Mouse (Mus musculus) heart, embryonic 16.5 days (tissue): ENCODE data around the gene Cnot2. TPM values are rescaled to one million over a fixed set of nuclear protein-coding genes. Genes with fewer than 3 reads are reported as not detected.
"Not testable (repeated sequence)": the region's sequence is repeated elsewhere in the genome, so short reads cannot be mapped to it uniquely, and the experiment has no call there.

Source experiments
- ATAC-seq: fragments of 200-750 bp; cut with Nextera tagmentation; replicated peaks from 2 replicates; pipeline ENCODE4 v1.8.0; 2017; ENCODE audit warnings: moderate number of reproducible peaks; ENCODE audit not compliant: insufficient read depth, low FRiP score; ENCODE audit errors: extremely low read depth
- H3K27ac ChIP-seq: fragments of 300-500 bp; sonication (generic); 2 replicates; pipeline ENCODE4 v1.5.1; 2014; ENCODE audit warnings: mild to moderate bottlenecking, low read length, control low read depth, moderate library complexity
- H3K27me3 ChIP-seq: fragments of 300-500 bp; sonication (generic); 2 replicates; pipeline ENCODE4 v1.6.1; 2014; ENCODE audit warnings: low read length, mixed read lengths; ENCODE audit not compliant: control insufficient read depth, insufficient read depth
- H3K36me3 ChIP-seq: fragments of 300-500 bp; sonication (generic); 2 replicates; pipeline ENCODE4 v1.6.1; 2014; ENCODE audit not compliant: control insufficient read depth, insufficient read depth
- H3K4me1 ChIP-seq: fragments of 300-500 bp; sonication (generic); 2 replicates; pipeline ENCODE4 v1.6.1; 2014; ENCODE audit warnings: low read length, mixed read lengths; ENCODE audit not compliant: control insufficient read depth, insufficient read depth
- H3K4me2 ChIP-seq: fragments of 300-500 bp; sonication (generic); 2 replicates; pipeline ENCODE4 v1.6.1; 2014; ENCODE audit warnings: low read depth, mild to moderate bottlenecking, control low read depth, low read length
- H3K4me3 ChIP-seq: fragments of 300-500 bp; sonication (generic); 2 replicates; pipeline ENCODE4 v1.5.1; 2014; ENCODE audit warnings: mild to moderate bottlenecking, control low read depth, low read length
- H3K9ac ChIP-seq: fragments of 300-500 bp; sonication (generic); 2 replicates; pipeline ENCODE4 v1.6.1; 2014; ENCODE audit warnings: low read length, control low read depth
- H3K9me3 ChIP-seq: fragments of 300-500 bp; sonication (generic); replicated peaks from 2 replicates; pipeline ENCODE4 v1.6.1; 2016; ENCODE audit warnings: low read length; ENCODE audit not compliant: control insufficient read depth
- WGBS: fragments of 180-500 bp; shearing (Covaris S2); extraction: QIAGEN DNeasy Blood & Tissue Kit; methylation state at CpG from one replicate; pipeline ENCODE4 v1.1.7; 2014; 5-methylcytosine and 5-hydroxymethylcytosine counted together
- polyA plus RNA-seq: library from polyadenylated mRNA; unstranded; fragments of >200 nt; fragmentation: Nextera tagmentation; extraction: Ambion mirVana; gene quantifications from 2 replicates; pipeline ENCODE4 v1.2.1, GENCODE M21; 2015

Gene Cnot2
- 66.8 and 73.6 TPM in 2 replicates for polyA plus RNA-seq

GRCm38 (mm10) chr10:116581369-116581718 is at the start of gene Cnot2:
Cnot2 (minus strand) TSS chr10:116581511.
- Histone ChIP-seq H3K36me3 (peaks cover 14% of the 10 kb centered on the region), H3K9ac (peak within 1 kb of the TSS; percentile 94), H3K27me3 (no peaks in the 10 kb centered on the region), H3K9me3 (no peaks in the 10 kb centered on the region), H3K4me1 (peaks cover 6% of the 10 kb centered on the region; the same call in 1 of the 2 replicates), H3K4me2 (peak within 1 kb of the TSS; percentile 81), H3K27ac (peak within 1 kb of the TSS; percentile 96), H3K4me3 (peak within 1 kb of the TSS; percentile 88)
- 0% methylated on average over 47 of the region's 47 CpGs for WGBS
- ATAC-seq: peak; percentile 86

GRCm38 (mm10) chr10:116628926-116629325 is 47.6 kb upstream of the Cnot2 start:
- 0 out of 2 replicates have a peak, but pooled peaks cover 3% of the 10 kb centered on the region for H3K9me3 ChIP-seq
- H3K9ac ChIP-seq: no peak overlapping the region
- no peaks in the 10 kb centered on the region for H3K36me3 ChIP-seq
- no peaks in the 10 kb centered on the region for H3K4me1 ChIP-seq
- no peak for ATAC-seq
- H3K27me3 ChIP-seq: no peaks in the 10 kb centered on the region
- no peak overlapping the region for H3K27ac ChIP-seq
- H3K4me2 ChIP-seq: no peak overlapping the region
- no peak overlapping the region for H3K4me3 ChIP-seq
- WGBS: 75% methylated on average over 5 of the region's 5 CpGs

- H3K27ac ChIP-seq: no peak overlapping the region
- H3K4me3 ChIP-seq: no peak overlapping the region
- ATAC-seq: no peak
- 93% methylated on average over 1 of the region's 1 CpGs for WGBS
- H3K9me3 ChIP-seq: peaks cover 15% of the 10 kb centered on the region
- H3K4me2 ChIP-seq: no peak overlapping the region
- no peaks in the 10 kb centered on the region for H3K36me3 ChIP-seq
- H3K9ac ChIP-seq: no peak overlapping the region
- no peaks in the 10 kb centered on the region for H3K4me1 ChIP-seq
- H3K27me3 ChIP-seq: no peaks in the 10 kb centered on the region
These were observed 44.7 kb upstream of the Cnot2 start for GRCm38 (mm10) chr10:116626009-116626408.

DNA sequence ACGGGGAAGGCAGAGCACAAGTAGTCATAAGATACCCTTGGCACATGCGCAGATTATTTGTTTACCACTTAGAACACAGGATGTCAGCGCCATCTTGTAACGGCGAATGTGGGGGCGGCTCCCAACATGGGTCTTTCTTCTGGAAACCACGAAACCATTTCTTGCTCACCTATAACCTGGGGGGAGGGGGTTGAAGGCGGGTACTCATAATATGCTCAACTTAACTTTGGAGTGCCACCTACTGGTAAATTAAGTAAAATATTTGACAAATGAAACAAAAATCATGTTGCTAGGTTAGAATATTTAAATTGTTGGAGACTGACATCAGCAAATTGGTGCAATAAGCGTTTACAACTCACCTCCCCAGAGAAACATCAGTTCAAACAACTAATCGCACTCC is 31.9 kb upstream of the Cnot2 start:
- not testable (repeated sequence) for H3K9ac ChIP-seq, H3K4me1 ChIP-seq, H3K4me2 ChIP-seq, H3K36me3 ChIP-seq, H3K4me3 ChIP-seq, H3K27ac ChIP-seq, ATAC-seq, H3K27me3 ChIP-seq, H3K9me3 ChIP-seq
- 92% methylated on average over 9 of the region's 10 CpGs for WGBS

- Histone ChIP-seq H3K4me3 (no peak overlapping the region), H3K4me1 (no peaks in the 10 kb centered on the region), H3K27ac (no peak overlapping the region), H3K27me3 (no peaks in the 10 kb centered on the region), H3K4me2 (no peak overlapping the region), H3K36me3 (no peaks in the 10 kb centered on the region), H3K9me3 (no peaks in the 10 kb centered on the region), H3K9ac (no peak overlapping the region)
- ATAC-seq: no peak
- WGBS: 96% methylated on average over 4 of the region's 4 CpGs
These were observed 23.5 kb upstream of the Cnot2 start for GRCm38 (mm10) chr10:116604905-116605162.

DNA sequence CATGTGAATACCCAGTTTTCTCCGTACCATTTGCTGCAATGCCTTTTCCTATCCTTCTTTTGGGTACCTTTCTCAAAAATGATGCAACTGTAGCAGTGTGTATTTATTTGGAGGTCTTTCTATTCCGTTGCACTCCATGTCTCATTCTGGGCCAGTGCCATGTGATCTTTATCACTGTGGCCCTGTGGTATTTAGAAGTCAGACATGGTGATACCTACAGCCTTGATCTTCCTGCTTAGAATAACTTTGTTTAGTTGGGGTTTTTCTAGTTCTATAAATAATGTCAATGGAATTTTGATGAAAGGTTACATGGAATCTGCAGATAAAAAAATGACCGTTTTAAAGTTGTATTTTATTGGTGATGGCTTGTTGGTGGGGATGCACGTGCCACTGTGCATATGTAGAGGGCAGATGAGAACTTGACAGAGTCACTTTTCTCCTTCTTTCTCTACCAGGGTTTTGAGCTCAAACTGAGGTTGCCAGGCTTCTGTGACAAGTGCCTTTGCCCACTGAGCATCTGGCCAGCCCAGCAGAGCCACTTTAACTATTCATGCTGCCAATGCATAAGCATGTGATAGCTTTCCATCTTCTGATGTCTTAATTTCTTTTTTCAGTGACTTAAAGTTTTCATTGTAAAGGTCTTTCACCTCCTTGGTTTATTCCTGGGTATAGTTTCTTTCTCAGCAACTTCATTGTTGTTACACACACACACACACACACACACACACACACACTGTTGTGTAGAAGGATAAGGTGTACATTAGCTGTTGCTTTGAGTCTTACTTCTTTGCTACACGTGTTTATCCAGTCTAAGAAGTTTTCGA is 23.0 kb upstream of the Cnot2 start:
- no peak for ATAC-seq

DNA sequence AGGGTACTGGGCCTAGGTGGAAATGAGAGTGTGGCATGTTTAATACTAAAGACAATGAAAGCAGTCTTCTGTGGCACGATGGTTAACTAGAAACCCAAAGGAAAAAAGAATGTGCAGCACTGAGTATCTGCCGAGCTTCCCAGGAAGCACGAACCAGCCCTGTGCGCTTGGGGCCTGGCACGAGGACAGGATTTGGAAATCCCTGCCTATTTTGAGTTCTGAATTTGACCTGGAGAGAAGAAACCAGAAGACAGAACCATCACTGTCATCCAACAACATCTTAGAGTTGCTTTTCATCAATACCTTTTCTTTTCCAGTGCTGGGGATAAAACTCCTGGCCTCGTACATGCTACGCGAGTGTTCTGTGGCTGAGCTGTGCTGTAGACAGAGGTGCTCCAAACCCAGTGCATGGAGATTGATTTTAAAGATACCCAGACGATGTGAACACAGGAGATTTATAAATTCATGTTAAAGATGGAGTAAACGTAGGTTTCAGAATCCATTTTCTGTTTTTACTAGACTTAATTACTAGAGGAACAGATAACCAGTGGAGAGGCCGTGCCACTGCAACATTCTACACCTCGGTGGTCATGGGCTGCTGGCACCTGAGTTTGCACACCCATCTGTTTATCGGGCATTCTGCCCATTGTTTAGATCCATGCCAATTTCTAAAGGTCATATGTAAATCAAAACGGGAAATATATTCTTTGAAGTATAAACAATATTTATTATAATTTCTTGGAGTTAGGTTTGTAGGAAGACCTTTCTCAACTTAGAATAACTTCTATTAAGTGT is 17.9 kb upstream of the Cnot2 start:
- Histone ChIP-seq H3K9me3 (0 out of 2 replicates have a peak, but pooled peaks cover 3% of the 10 kb centered on the region), H3K36me3 (no peaks in the 10 kb centered on the region), H3K9ac (no peak overlapping the region), H3K4me3 (no peak overlapping the region), H3K4me1 (no peaks in the 10 kb centered on the region), H3K27me3 (no peaks in the 10 kb centered on the region), H3K27ac (no peak overlapping the region), H3K4me2 (no peak overlapping the region)
- no peak for ATAC-seq
- 85% methylated on average over 14 of the region's 14 CpGs for WGBS

More for the DNA sequence above, 23.0 kb upstream of the Cnot2 start:
- Histone ChIP-seq H3K9ac (no peak overlapping the region), H3K4me1 (no peaks in the 10 kb centered on the region), H3K9me3 (no peaks in the 10 kb centered on the region), H3K27me3 (no peaks in the 10 kb centered on the region), H3K4me2 (no peak overlapping the region), H3K27ac (no peak overlapping the region), H3K36me3 (no peaks in the 10 kb centered on the region), H3K4me3 (no peak overlapping the region)
- WGBS: 72% methylated on average over 6 of the region's 6 CpGs

GRCm38 (mm10) chr10:116582738-116583137 is 1.4 kb upstream of the Cnot2 start:
- H3K9me3 ChIP-seq: no peaks in the 10 kb centered on the region
- peak overlapping the region; percentile 94; the same call in 1 of the 2 replicates for H3K9ac ChIP-seq
- no peak overlapping the region for H3K27ac ChIP-seq
- ATAC-seq: no peak
- peaks cover 22% of the 10 kb centered on the region for H3K36me3 ChIP-seq
- peak overlapping the region; percentile 81 for H3K4me2 ChIP-seq
- H3K27me3 ChIP-seq: no peaks in the 10 kb centered on the region
- peaks cover 6% of the 10 kb centered on the region; the same call in 1 of the 2 replicates for H3K4me1 ChIP-seq
- H3K4me3 ChIP-seq: peak overlapping the region; percentile 88
- WGBS: 29% methylated on average over 6 of the region's 6 CpGs
